Mouse (Mus musculus) erythroblast, embryonic 14.5 days (primary cell): ENCODE results near the gene Polr2e. TPM values are rescaled to one million over a fixed set of nuclear protein-coding genes. Genes with fewer than 3 reads are reported as not detected.

Source experiments
- H3K27me3 ChIP-seq: 2 replicates; pipeline ENCODE4 v1.6.1; 2012; ENCODE audit warnings: inconsistent platforms; ENCODE audit not compliant: control insufficient read depth
- H3K36me3 ChIP-seq: 2 replicates; pipeline ENCODE4 v1.6.1; 2012; ENCODE audit warnings: mild to moderate bottlenecking, inconsistent platforms; ENCODE audit not compliant: control insufficient read depth
- H3K4me1 ChIP-seq: 2 replicates; pipeline ENCODE4 v1.6.1; 2012; ENCODE audit warnings: inconsistent platforms; ENCODE audit not compliant: control insufficient read depth
- H3K4me3 ChIP-seq: replicated peaks from 2 replicates; pipeline ENCODE3; 2012; ENCODE audit warnings: moderate library complexity, mild to moderate bottlenecking, inconsistent platforms
- H3K9me3 ChIP-seq: 2 replicates; pipeline ENCODE4 v1.6.1; 2012; ENCODE audit warnings: low read length, inconsistent platforms, mixed read lengths; ENCODE audit not compliant: control insufficient read depth
- GATA1 ChIP-seq: IDR thresholded peaks from 2 replicates; pipeline ENCODE4 v1.6.1; 2012; ENCODE audit warnings: low read length, inconsistent platforms, mixed read lengths
- TAL1 ChIP-seq: IDR thresholded peaks from 3 replicates; pipeline ENCODE4 v1.6.1; 2012; ENCODE audit warnings: low read length, inconsistent platforms, mixed read lengths
- polyA plus RNA-seq: library from polyadenylated mRNA; stranded (reverse); fragments of >175 nt; gene quantifications from 2 replicates; pipeline ENCODE4 v1.2.3, GENCODE M21; 2012

Gene Polr2e
- polyA plus RNA-seq, 1 experiment = 11.9 TPM

DNA sequence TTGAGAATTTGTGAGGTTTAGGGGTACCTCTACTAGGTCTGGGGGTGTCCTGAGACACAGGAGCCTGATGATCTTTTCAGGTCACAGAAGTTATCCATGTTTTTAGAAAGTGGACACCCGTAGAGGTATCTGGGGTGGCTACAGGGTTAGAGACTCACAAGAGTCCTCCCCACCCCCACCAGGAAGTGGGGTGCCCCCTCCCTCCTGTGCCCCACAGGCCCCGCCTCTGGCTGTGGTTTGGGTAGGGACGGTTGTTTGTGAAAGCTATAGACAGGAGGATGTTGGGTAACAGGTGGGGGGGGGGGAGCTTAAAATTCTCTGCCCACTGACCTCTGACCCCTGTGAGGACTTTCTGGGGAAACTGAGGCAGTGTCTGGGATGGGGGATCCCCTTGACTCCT, 22.2 kb downstream of the Polr2e start:
- peak overlapping the region; percentile 65 for H3K4me3 ChIP-seq
- TF ChIP-seq GATA1 (no peak), TAL1 (no peak)
- no peaks in the 10 kb centered on the region for H3K9me3 ChIP-seq
- peaks cover 20% of the 10 kb centered on the region for H3K27me3 ChIP-seq
- peaks cover 70% of the 10 kb centered on the region for H3K36me3 ChIP-seq
- peaks cover 78% of the 10 kb centered on the region for H3K4me1 ChIP-seq

DNA sequence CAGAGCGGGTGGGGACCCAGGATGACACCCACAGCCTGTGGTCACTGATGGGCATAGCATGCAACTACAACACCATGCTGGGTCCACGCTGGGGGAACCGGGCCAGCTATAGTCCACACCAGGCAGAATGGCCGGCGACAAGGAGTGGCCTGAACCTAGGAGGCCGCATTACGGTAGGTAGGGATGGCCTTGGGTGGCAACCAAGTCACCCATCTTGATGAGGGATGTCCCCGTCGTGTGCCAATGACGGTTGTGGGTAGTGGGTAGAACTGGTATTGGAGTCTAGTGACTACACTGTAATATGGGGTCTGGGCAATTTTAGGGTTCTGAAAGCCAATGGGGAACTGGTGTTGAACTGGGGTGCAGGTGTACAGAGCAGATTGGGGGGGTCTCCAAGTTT, 22.7 kb downstream of the Polr2e start:
- TF ChIP-seq GATA1 (no peak), TAL1 (no peak)
- Histone ChIP-seq H3K36me3 (peaks cover 70% of the 10 kb centered on the region), H3K4me1 (peaks cover 76% of the 10 kb centered on the region), H3K9me3 (peaks cover under 1% of the 10 kb centered on the region; the same call in 1 of the 2 replicates), H3K4me3 (peak overlapping the region; percentile 65), H3K27me3 (peaks cover 20% of the 10 kb centered on the region)

DNA sequence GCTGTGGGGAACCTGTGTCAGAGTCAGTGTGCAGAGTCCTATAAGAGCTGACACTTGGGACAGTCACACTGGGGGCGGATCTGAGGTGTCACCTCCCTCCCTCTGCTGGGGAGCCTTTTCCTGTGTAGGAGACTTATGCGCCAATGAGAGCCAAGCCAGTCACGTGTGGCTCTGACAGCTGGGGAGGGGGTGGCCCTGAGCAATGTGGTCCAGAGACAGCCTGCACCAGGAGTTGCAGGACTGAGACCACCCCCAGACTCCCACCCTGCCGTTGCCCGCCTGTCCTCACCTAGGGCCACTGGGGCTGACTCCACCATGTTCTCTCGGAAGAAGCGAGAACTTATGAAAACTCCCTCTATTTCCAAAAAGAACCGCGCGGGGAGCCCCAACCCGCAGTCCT, 23.1 kb downstream of the Polr2e start, which contains the start of gene Arhgap45:
Gene Arhgap45, plus strand, starts transcription at position 143 of the 400 bp plus-strand sequence.
- H3K4me1 ChIP-seq = peaks cover 74% of the 10 kb centered on the region

DNA sequence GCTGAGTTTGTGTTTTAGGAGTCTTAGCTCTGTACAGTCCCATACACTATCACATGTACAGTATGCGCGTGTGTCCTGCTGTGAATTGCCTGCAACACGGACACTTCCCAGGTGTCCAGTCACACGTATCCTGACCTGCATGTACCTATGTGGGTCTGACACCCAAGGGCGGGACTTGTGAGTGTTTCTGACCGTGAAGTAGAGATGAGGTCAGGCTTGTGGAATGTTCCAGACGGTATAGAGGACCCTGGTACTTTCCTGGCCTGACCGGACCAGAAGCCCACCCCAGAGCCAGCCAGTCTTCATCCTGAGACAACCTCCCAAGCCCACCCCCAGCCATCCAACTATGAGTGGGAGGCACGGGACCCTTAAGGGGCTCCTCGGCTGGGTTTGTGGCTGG, 24.0 kb downstream of the Polr2e start:
- peaks cover 14% of the 10 kb centered on the region for H3K9me3 ChIP-seq
- no peak for TF ChIP-seq GATA1
- TF ChIP-seq TAL1 = no peak
- H3K4me3 ChIP-seq = no peak overlapping the region
- peaks cover 25% of the 10 kb centered on the region for H3K27me3 ChIP-seq
- peaks cover 72% of the 10 kb centered on the region for H3K36me3 ChIP-seq
- H3K4me1 ChIP-seq = peaks cover 68% of the 10 kb centered on the region

More for the DNA sequence above, 23.1 kb downstream of the Polr2e start, which contains the start of gene Arhgap45:
- H3K27me3 ChIP-seq = peaks cover 20% of the 10 kb centered on the region
- peaks cover 71% of the 10 kb centered on the region for H3K36me3 ChIP-seq
- H3K4me3 ChIP-seq = peak within 1 kb of the TSS; percentile 65
- peaks cover 4% of the 10 kb centered on the region for H3K9me3 ChIP-seq
- TF ChIP-seq GATA1 (no peak), TAL1 (no peak)

DNA sequence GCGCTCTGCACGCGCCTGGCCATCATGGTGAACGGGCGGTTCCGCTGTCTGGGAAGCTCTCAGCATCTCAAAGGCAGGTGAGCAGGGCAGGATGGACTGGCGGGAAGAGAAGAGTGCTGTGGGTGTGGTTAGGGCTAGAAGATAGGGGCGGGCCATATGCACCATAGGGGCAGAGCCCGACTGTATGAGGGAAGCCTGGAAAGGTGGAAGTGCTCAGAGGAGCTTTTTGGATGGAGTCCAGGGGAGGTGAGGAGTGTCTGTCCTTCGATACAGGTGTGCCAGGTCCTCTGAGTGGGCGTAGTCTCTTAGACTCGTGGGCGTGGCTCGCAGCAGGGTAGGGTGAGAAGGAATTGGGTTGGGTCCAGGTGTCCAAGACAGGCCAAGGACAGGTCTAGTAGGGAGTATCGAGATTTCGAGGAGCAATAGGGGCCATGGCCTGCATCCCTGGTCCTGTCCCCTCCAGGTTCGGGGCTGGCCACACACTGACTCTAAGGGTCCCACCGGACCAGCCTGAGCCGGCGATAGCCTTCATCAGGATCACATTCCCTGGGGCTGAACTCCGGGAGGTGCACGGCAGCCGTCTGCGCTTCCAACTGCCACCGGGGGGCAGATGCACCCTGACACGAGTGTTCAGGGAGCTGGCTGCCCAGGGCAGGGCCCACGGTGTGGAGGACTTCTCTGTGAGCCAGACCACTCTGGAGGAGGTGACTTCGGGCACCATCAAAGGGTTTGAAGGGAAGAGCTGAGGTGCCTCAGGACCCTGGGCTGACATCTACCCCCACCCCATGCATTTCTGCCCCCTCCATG, 24.9 kb downstream of the Polr2e start:
- H3K4me1 ChIP-seq = peaks cover 59% of the 10 kb centered on the region

DNA sequence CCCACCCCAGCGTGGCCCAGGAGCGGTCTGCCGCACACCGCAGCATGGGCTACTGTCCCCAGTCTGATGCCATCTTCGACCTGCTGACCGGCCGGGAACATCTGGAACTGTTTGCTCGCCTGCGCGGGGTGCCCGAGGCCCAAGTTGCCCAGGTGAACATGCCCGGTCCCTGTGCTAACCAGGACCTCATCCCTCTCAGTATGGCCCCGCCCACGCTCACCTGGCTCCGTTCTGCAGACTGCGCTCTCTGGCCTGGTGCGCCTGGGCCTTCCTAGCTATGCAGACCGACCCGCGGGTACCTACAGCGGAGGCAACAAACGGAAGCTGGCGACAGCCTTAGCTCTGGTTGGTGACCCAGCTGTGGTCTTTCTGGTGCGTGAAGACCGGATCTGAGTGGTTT, 26.0 kb downstream of the Polr2e start:
- H3K4me3 ChIP-seq = no peak overlapping the region
- peaks cover 83% of the 10 kb centered on the region for H3K36me3 ChIP-seq
- H3K9me3 ChIP-seq = peaks cover 30% of the 10 kb centered on the region
- TF ChIP-seq GATA1 (no peak), TAL1 (no peak)
- peaks cover 22% of the 10 kb centered on the region for H3K27me3 ChIP-seq
- peaks cover 49% of the 10 kb centered on the region for H3K4me1 ChIP-seq

More for the DNA sequence above, 24.9 kb downstream of the Polr2e start:
- Histone ChIP-seq H3K36me3 (peaks cover 73% of the 10 kb centered on the region), H3K9me3 (peaks cover 22% of the 10 kb centered on the region), H3K27me3 (peaks cover 24% of the 10 kb centered on the region), H3K4me3 (no peak overlapping the region)
- TF ChIP-seq GATA1 (no peak), TAL1 (no peak)

DNA sequence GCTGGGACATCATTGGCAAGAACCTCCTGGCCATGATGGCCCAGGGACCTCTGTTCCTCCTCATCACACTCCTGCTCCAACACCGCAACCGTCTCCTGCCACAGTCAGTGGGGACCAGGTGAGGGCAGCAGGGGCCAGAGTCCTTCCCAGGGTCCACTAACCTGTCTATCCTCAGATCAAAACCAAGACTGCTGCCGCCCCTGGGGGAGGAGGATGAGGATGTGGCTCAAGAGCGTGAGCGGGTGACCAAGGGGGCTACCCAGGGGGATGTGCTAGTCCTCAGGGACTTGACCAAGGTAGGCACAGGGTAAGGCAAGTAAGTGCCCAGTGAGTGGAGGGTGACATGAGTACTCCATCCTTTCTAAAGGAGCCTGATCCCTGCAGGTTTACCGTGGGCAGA, 27.9 kb downstream of the Polr2e start:
- Histone ChIP-seq H3K36me3 (peaks cover 98% of the 10 kb centered on the region), H3K27me3 (peaks cover 22% of the 10 kb centered on the region), H3K4me1 (peaks cover 35% of the 10 kb centered on the region), H3K4me3 (no peak overlapping the region), H3K9me3 (peaks cover 32% of the 10 kb centered on the region)
- TF ChIP-seq GATA1 (no peak), TAL1 (no peak)

DNA sequence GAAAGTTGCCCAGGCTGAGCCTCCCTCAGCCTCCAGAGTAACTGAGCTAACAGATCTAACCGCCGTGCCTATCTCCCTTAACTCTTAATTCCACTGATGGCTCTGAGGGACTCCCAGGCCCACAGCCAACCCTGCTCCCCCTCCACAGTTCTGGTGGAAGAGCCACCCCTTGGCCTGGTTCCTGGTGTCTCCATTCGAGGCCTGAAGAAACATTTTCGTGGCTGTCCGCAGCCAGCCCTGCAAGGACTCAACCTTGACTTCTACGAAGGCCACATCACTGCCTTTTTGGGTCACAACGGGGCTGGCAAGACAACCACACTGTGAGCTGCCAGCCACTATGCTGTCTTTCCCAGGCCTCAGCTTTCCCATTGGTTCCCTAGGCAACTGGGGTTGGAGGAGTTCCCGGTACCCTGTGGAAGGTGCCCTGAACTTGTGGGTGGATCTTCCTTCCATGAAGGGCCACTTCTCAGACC, 35.3 kb downstream of the Polr2e start:
- Histone ChIP-seq H3K9me3 (peaks cover 7% of the 10 kb centered on the region), H3K4me3 (no peak overlapping the region), H3K27me3 (no peaks in the 10 kb centered on the region; the same call in 1 of the 2 replicates), H3K36me3 (peaks cover 100% of the 10 kb centered on the region), H3K4me1 (peaks cover 59% of the 10 kb centered on the region)
- TF ChIP-seq GATA1 (no peak), TAL1 (no peak)
